Mouse (Mus musculus) thymus, postnatal 10 days (tissue): Measurements from ENCODE around the gene Ppp3r1.
"Not testable (repeated sequence)": the region's sequence is repeated elsewhere in the genome, so short reads cannot be mapped to it uniquely, and the experiment has no call there.

Experiments
- DNase-seq, 2 experiments: peaks; one replicate each; pipeline ENCODE4 v3.0.0; 2021; ENCODE audit warnings: low spot score in 2 of 2

Gene Ppp3r1

GRCm38 (mm10) chr11:17199840-17200501 lies 40.9 kb downstream of the Ppp3r1 start:
- no peak for DNase-seq

DNA sequence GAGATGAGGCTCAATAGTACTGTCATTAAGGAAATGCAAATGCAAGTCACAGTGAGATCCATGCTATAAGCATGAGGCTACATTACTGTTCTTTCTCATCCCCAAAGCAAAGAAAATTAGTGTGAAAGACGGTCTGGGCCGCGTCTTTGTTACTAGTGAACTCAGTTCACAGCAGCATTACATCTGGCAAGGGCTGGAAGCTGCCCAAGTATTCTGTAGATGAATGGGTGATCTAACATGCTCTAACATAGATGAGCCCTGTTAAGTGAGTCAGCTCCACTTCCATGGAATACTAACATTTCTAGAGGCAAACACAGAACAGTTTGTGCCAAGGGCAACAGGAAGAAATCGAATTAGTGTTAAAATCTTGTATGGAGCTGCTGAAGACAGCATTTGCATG lies 41.9 kb downstream of the Ppp3r1 start:
- DNase-seq = no peak

DNA sequence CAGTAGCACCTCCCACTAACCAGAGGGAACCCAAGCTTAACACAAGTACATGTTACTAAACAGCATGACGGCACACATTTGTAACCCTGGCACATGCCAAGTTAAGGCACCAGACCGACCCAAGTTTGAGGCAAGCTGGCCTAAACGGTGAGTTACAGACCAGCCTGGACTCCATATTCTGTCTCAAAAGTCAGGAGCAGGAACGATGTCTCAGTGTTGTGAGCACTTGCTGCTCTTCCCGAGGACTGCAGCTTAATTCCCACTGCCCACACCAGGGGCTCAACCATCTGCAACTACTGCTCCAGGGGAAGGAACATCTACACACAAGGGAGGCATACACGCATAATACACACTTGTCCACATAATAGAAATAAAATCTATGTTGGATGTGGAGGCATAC lies 43.4 kb downstream of the Ppp3r1 start:
- no peak for DNase-seq

DNA sequence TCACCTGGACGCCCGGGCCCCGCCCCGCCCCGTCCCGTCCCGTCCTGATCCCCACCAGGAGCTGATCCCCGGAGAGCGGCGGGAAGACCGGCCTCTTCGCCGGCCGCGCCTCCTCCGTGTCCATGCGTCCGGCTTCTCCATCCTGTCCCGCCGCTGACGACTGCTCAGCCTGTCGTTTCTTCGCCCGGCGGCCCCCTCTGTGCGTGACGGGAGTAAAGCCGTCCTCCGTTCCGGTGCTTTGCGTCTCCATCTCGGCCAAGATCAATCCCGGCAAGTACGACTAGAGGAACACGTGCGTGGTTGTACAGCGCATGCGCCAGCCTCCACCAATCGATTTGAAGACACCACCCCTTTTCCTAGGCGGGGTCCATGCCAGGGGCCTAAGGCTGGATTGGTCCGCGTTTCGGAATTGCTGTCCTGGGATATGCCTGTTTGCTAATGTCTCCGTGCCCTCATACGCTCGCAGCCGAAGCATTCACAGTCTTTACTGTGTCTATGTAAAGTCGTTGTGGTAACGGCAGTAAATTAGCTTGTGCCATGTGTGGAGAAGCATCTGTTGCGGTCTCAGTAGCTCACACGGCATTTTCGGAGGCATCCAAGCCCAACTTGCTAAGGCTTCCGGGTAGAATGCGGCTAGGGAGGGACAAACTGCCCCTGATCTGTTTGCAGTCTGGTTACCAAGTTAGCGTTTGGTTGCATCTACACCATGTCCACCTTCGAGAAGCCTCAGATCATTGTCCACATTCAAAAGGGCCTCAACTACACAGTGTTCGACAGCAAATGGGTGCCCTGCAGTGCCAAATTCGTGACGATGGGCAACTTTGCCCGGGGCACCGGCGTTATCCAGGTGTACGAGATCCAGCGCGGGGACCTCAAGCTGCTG lies 52.4 kb downstream of the Ppp3r1 start, which contains the start of gene Pno1:
Pno1 (minus strand) TSS at position 311 of the 883 bp plus-strand sequence.
- peak; percentile 92 to 93 for DNase-seq

DNA sequence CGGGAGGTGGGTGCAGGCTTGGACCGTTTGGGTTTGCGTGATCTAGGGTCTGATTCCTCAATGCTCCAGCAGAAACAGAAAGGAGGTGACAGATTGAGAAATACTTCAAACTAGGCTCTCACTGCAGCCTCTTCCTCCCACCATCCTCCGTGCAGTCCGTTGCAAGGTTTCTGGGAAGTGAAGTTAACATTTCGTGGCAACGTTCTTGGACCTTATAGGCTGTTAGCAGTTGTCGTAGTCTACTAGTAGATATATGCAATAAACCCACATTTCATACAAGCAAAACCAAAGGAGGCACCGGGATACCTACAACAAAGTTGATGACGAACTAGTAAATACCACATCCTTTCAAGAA lies 53.1 kb downstream of the Ppp3r1 start:
- DNase-seq = no peak

- no peak for DNase-seq
Observed at GRCm38 (mm10) chr11:17212903-17213509, 53.9 kb downstream of the Ppp3r1 start.

DNA sequence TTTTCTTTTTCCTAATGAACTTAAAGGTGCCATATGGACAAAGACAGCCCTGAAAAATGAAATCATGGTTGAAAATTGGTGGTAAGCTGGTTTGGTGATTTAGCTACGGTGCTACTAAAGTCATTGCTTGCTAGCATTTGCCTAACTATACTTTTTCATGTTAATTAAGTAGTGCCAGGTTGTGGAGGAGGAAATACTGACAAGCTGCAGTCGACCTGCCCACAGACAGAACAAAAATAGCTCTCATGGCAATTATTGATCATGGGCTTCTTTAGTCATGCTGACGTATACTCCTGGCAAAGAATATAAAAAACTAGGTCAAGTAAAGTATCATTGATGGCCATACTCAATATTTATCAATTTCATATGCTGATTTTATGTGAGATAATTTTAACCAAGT lies 56.4 kb downstream of the Ppp3r1 start:
- DNase-seq = no peak

DNA sequence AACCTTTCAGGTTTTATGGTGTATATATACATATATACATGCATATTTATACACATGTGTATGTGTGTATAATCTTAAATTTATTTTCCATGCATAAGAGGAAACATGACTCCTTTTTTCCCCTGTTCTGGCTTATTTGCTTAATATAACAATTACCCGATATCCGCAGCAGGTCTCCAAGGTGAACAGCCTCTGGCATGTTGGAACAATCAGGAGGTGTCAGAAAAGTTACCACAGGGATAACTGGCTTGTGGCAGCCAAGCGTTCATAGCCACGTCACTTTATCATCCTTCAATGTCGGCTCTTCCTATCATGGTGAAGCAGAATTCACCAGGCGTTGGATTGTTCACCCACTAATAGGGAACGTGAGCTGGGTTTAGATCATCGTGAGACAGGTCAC lies 62.1 kb downstream of the Ppp3r1 start:
- no peak for DNase-seq

DNA sequence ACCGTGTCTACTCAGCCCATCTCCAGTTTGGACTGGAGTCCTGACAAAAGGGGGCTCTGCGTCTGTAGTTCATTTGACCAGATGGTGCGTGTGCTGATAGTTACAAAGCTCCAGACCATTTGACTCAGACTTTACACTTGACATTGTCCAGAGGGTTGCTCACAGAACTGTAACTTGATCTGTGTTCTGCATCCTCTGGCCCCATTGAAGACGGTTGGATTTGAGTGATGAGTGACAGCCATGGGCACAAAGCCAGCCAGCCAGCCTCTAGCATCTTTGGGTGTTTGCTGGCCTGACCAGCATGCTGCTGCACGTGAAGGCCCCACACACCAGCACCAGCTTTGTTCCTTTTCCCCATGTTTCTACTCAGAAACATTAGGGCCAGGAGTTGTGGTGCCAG lies 73.7 kb downstream of the Ppp3r1 start:
- DNase-seq = no peak

DNA sequence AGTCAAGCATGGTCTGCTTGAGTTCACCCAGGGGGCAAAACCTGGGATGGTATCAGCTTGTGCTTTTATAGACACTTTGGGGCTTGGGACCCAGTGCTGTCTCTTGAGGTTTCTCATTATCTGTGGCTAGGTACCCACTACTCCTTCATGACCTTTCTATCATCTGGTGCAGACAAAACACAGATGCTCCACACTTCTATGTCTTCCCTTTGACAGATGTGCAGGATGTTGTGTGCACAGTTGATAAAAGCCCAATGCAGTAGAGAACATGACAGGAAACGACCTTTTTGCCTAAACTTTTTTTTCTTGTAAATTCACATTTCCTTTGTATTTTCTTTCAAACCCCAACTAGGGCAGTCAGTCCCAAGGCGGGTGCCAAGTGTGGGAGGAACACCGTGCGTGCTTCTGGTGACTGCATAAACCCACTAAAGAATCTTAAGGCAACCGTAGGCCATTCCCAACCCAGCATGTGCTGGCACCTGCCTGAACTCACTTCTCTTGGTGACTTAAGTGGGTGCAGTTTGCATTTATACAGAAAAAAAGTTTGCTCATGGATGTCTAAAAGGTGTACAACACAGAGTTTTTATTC lies 77.5 kb downstream of the Ppp3r1 start:
- peak; percentile 20 to 42 for DNase-seq

DNA sequence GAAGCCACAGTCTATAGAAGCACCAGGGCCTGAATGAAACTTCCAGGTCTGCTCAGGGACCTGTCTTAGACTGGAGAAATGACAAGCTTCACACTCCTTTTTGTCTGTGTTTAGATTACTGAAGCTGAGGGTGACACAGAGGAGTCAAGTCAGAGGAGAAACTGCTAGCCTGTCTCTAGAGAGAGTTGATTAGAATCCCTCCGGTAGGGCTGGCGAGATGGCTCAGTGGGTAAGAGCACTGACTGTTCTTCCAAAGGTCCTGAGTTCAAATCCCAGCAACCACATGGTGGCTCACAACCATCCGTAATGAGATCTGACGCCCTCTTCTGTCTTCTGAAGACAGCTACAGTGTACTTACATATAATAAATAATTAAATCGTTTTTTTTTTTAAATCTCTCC lies 79.5 kb downstream of the Ppp3r1 start:
- not testable (repeated sequence) for DNase-seq

- DNase-seq = no peak
Observed at GRCm38 (mm10) chr11:17248715-17249114, 89.7 kb downstream of the Ppp3r1 start.
